Mouse (Mus musculus): Measurements from ENCODE around the gene Arl1.
A peak's percentile ranks its signal among the peaks of the same experiment; 100 is the strongest.
"Not testable (repeated sequence)": the region's sequence is repeated elsewhere in the genome, so short reads cannot be mapped to it uniquely, and the experiment has no call there.

The Arl1 gene

DNA sequence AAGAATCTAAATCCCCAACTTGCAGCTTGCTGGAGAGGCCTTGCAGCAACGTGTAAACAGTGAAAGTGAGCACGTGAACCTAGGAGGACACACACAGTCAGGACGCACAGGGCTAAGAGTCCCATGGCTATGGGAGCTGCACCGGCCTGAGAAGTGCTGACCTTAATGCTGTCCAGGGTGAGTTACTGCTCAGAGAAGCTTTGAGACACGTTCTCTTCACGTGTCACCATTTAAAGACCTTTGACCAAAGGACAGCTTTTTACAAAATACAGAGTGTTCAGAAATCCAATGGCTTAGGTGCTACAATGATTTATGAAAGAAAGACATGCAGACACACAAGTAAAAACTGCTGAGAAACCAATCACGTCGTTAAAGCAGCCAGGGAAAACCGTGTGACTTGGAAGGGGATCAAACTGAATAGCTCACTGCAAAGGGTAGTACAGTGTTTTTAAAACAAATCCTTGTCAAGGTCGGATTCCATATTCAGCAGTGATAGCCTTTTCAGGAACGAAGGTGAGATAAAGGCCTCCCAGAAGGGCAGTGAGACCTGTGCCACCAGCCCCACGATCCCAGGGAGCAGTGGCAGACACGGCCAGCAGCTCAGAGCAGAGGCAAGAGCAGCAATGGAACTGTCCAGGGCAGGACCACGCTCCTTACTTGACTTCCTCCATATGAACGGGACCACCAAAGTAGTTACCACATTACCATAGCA lies 34.9 kb downstream of the Arl1 start:
- DNase-seq = peak; percentile 11

DNA sequence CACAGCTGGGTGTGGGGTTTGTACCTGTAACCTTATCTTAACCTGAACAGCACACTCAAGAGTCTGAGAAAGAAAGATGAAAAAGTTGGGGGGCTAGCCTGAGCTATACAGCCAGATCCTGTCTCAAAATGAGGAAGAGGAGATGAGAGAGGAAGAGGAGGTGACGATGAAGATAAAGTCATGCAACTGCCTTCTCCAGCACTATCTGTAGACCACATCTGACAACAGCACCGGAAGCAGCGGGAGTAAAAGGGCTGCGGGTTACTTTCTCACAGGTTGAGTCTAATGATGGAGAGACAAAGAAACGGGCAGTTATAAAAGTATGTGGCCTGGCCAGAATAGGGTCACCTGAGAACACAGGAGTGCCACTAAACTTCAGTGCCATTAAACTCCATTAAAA lies 38.3 kb downstream of the Arl1 start:
- DNase-seq = no peak

DNA sequence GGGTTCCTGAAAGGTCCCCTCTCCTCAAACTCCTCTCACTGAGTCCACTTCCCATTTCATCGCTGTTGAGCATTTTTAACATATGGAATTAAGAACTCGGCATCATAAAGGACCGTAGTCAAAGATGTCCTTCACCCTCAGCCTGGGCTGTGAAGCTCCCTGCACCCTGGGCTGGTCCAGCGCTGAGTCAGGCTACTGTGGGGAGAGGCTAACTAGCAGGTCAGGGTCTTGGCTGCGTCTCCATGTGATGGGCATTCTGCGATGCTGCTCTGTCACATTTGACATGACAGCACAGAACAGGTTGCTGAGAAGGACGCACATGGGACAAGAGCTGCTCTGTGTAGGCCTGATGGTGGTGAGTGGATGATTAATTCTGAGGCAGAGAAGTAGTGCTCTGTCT lies 39.0 kb downstream of the Arl1 start:
- no peak for DNase-seq

DNA sequence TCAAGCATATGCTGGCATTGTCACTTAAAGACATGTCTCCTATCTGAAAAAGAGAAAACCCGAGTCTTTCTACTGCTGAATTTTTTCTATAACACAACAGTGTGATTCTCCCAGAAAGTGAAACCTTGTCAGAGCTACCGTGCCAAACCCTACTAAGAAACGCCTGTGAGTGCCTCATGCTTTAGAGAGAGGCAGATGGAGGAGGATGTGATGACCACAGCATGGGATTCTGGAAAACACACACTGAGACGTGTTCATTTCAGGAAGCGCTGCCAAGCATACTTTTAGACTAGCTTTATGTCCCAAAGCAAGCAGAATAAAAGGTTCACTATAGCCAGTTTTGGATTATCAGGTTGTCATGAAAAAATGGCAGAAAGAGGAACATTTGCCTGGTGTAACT lies 42.3 kb downstream of the Arl1 start:
- not testable (repeated sequence) for DNase-seq

DNA sequence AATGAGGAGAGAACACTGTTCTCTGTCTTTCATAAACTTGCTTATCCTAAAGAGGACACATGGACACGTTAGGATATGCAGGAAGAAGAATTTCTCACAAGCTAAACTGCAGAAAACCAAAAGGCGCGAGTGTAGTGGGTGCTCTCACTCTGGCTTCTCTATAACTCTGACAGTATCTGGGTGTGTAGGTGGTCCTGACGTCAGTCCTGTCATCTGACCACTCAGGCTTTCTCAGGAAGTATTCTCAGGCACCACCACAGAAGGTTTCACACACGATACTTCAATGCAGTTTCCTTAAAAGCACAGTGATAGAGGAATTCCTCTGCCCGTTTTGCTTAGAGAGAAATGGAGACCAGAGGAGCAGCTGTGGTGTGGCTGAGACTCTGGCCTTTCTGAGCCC lies 45.5 kb downstream of the Arl1 start:
- DNase-seq = no peak

DNA sequence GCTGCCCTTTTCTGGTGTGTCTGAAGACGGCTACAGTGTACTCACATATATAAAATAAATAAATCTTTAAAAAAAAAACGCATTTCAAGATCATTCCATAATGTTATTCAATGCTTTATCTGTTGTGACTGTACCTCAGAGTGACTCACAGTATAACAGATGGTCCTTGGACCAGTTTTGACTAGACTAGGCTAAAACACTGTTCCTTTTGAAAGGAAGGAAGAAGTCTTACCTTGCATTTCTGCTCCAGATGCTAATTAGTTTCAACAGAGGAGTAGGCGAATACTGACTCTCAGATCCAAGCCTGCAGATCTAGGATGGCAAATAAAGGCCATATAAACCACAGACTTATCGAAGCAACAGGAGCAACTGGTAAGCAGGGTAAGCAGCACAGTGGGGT lies 50.1 kb downstream of the Arl1 start:
- DNase-seq = no peak

DNA sequence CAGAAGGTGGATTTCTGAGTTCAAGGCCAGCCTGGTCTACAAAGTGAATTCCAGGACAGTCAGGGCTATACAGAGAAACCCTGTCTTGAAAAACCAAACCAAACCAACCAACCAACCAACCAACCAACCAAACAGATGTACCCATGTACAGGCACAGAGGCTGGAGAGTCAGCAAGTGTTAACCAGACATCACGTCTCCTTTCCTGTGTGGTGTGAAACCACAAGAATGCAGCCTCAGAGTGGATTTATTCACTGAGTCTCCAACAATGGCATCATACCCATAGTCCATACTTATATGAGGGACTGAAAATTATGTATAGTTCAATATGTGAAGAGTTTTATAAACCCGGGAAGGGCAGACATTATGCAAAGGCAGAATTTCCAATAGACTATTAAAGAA lies 52.5 kb downstream of the Arl1 start:
- not testable (repeated sequence) for DNase-seq

DNA sequence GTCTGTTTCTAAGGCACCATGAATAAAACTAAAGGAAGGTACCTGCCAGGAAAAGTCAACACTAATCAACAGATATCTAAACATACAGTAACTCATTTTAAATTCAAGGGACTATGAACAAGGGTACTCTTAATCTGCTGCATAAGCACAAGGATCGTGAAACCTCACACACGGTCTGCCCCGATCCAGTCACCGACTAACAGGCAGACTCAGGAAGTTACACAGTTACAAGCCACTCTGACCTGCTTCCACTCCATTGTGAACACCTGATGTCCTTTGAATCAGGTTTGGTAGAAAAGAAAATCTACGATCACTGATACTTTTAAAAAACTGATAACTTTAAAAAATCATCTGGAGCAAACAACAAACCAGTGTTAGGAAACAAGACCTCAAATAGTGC lies 53.3 kb downstream of the Arl1 start:
- DNase-seq = peak; percentile 25

DNA sequence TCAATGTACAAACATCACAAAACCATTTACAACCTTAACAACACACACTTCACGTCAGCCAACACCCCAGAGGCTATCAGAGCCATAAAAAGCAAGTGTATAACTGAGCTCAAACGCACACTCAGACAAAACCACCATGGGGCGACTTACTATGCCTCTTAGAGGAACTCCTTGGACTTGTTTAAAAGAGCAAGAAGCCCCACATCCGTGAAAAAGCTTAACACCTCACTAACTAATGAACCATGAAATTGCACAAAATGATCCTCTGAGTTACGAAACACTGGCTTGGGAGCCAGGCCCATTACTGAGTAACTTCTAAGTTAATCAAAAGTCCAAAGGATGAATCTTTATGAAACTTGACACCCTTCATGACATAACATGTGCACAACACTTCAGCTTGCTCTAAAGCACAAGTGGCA lies 53.9 kb downstream of the Arl1 start:
- DNase-seq = peak; percentile 15

DNA sequence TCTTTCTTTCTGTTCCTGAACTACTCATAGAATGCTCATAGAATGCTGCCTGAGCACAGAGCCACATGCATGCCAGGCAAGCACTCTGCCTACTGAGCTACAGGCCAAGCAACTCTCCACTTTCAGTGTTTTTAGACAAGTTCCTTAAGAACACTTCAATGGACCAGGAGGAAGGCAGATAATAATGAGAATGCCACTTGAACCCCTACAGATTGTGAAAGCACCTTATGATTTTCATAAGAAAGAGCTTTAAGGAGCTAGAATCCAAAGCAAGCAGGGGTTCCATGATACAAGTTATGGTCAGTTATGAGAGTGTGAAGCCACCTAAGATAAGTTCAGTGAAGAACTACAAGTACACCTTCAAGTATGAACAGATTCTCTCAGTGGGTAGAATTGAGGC lies 63.0 kb downstream of the Arl1 start:
- DNase-seq = no peak

Data from kidney, postnatal 10 days (tissue).